Comparison of ENCODE assay signal across 14 mouse cellular contexts in genomic region chr2:134981394-134981793, GRCm38 (mm10).
"Had no signal": no experiment of that assay in that cellular context is flagged by ENCODE, and none has a peak within 500 bp of the region (broad histone marks: within the 10 kb centered on the region; RNA-seq: fewer than 3 reads in every experiment).

No protein-coding gene starts in this region.

- H3K27ac ChIP-seq: left cerebral cortex, adult 2 months; limb, embryonic 15.5 days; liver, embryonic 13.5 days; macrophage; midbrain, embryonic 15.5 days; neural tube, embryonic 12.5 days had no signal

- H3K27me3 ChIP-seq: limb, embryonic 15.5 days; liver, embryonic 13.5 days; megakaryocyte, embryonic 14.5 days; midbrain, embryonic 15.5 days; neural tube, embryonic 12.5 days had no signal

- H3K9ac ChIP-seq: limb, embryonic 15.5 days; liver, embryonic 13.5 days; midbrain, embryonic 15.5 days; neural tube, embryonic 12.5 days had no signal

- DNase-seq: kidney, adult 11 months; kidney, adult 9 months; kidney, postnatal 10 days; liver, embryonic 13.5 days; right cerebral cortex, postnatal 4 days; spleen, adult 18-20 months; thymus, postnatal 36 days had no signal

- H3K4me3 ChIP-seq: left cerebral cortex, adult 2 months; limb, embryonic 15.5 days; liver, embryonic 13.5 days; megakaryocyte, embryonic 14.5 days; midbrain, embryonic 15.5 days; neural tube, embryonic 12.5 days had no signal

- H3K36me3 ChIP-seq: limb, embryonic 15.5 days; liver, embryonic 13.5 days; midbrain, embryonic 15.5 days; neural tube, embryonic 12.5 days had no signal

- H3K4me2 ChIP-seq: limb, embryonic 15.5 days; liver, embryonic 13.5 days; midbrain, embryonic 11.5 days; midbrain, embryonic 15.5 days; neural tube, embryonic 12.5 days had no signal

- H3K9me3 ChIP-seq: limb, embryonic 15.5 days; liver, embryonic 13.5 days; midbrain, embryonic 15.5 days; neural tube, embryonic 12.5 days had no signal

- ATAC-seq: midbrain, embryonic 15.5 days had no signal

- H3K4me1 ChIP-seq: liver, embryonic 13.5 days; megakaryocyte, embryonic 14.5 days; neural tube, embryonic 12.5 days had no signal
